Mouse (Mus musculus) liver, embryonic 13.5 days (tissue): ENCODE data around the gene Pim2. TPM values are rescaled to one million over a fixed set of nuclear protein-coding genes. Genes with fewer than 3 reads are reported as not detected.

Source experiments
- polyA plus RNA-seq: library from polyadenylated mRNA; unstranded; fragments of >200 nt; fragmentation: Nextera tagmentation; extraction: Ambion mirVana; gene quantifications from 2 replicates; pipeline ENCODE4 v1.2.1, GENCODE M21; 2015

Pim2 gene
- polyA plus RNA-seq, 1 experiment from 2014 or later: 2.8 TPM

Other genes with a start within 250 kb of the Pim2 start
- 0.34 and 0.55 TPM in 2 replicates for gene Syp, start 239.8 kb upstream of the Pim2 start, polyA plus RNA-seq
- gene Prickle3, start 221.0 kb upstream of the Pim2 start, polyA plus RNA-seq: 0.86 and 0.95 TPM in 2 replicates
- gene Plp2, start 206.9 kb upstream of the Pim2 start, polyA plus RNA-seq: 28.2 and 32.5 TPM in 2 replicates
- not detected in 2 replicates for gene Magix, start 197.0 kb upstream of the Pim2 start, polyA plus RNA-seq
- 15.0 and 17.7 TPM in 2 replicates for gene Gpkow, start 181.1 kb upstream of the Pim2 start, polyA plus RNA-seq
- gene Wdr45, start 163.9 kb upstream of the Pim2 start, polyA plus RNA-seq: 13.3 and 15.2 TPM in 2 replicates
- 0.25 TPM in 1 of 2 replicates, not detected in the other for gene Gm45208, start 156.0 kb upstream of the Pim2 start, polyA plus RNA-seq
- gene Praf2, start 149.8 kb upstream of the Pim2 start, polyA plus RNA-seq: 8.3 and 9.1 TPM in 2 replicates
- gene Ccdc120, start 127.4 kb upstream of the Pim2 start, polyA plus RNA-seq: 1.7 TPM in 2 replicates
- 8.9 and 10.1 TPM in 2 replicates for gene Tfe3, start 115.7 kb upstream of the Pim2 start, polyA plus RNA-seq
- 30.6 and 32.3 TPM in 2 replicates for gene Gripap1, start 88.5 kb upstream of the Pim2 start, polyA plus RNA-seq
- 0.13 and 0.34 TPM in 2 replicates for gene Kcnd1, start 56.0 kb upstream of the Pim2 start, polyA plus RNA-seq
- gene Otud5, start 36.9 kb upstream of the Pim2 start, polyA plus RNA-seq: 33.8 and 35.7 TPM in 2 replicates
- 17.1 and 17.8 TPM in 2 replicates for gene Slc35a2, start 5.8 kb downstream of the Pim2 start, polyA plus RNA-seq
- 58.2 and 60.3 TPM in 2 replicates for gene Pqbp1, start 21.0 kb downstream of the Pim2 start, polyA plus RNA-seq
- gene Timm17b, start 21.1 kb downstream of the Pim2 start, polyA plus RNA-seq: 96.5 and 97.0 TPM in 2 replicates
- gene Gm10491, start 29.6 kb downstream of the Pim2 start, polyA plus RNA-seq: not detected in 2 replicates
- gene Gm10490, start 31.3 kb downstream of the Pim2 start, polyA plus RNA-seq: not detected in 2 replicates
- gene Pcsk1n, start 41.6 kb downstream of the Pim2 start, polyA plus RNA-seq: 0.18 and 0.19 TPM in 2 replicates
- gene Eras, start 50.3 kb downstream of the Pim2 start, polyA plus RNA-seq: not detected in 2 replicates
- 8.9 and 10.5 TPM in 2 replicates for gene Hdac6, start 69.6 kb downstream of the Pim2 start, polyA plus RNA-seq
- 135 and 145 TPM in 2 replicates for gene Gata1, start 99.8 kb downstream of the Pim2 start, polyA plus RNA-seq
- 0.29 and 0.36 TPM in 2 replicates for gene Glod5, start 140.2 kb downstream of the Pim2 start, polyA plus RNA-seq
- 40.2 and 47.3 TPM in 2 replicates for gene Suv39h1, start 196.5 kb downstream of the Pim2 start, polyA plus RNA-seq
- gene Was, start 212.2 kb downstream of the Pim2 start, polyA plus RNA-seq: 2.4 and 3.4 TPM in 2 replicates